ENCODE assay signal across 27 mouse cellular contexts in genomic region chr3:58889670-58890069, GRCm38 (mm10). TPM values are rescaled to one million over a fixed set of nuclear protein-coding genes. Genes with fewer than 3 reads are reported as not detected.
DNase-seq lines count a peak whose midpoint lies in the region; ATAC-seq and TF ChIP-seq lines count a peak whose summit lies in the region.
"Had no signal": no experiment of that assay in that cellular context is flagged by ENCODE, and none has a peak within 500 bp of the region (broad histone marks: within the 10 kb centered on the region; RNA-seq: fewer than 3 reads in every experiment).

No protein-coding gene starts in this region.

- ATAC-seq in forebrain, embryonic 13.5 days, result no peak; the same call in 1 of the 2 replicates
- ATAC-seq in forebrain, embryonic 11.5 days (replicated peaks; ENCODE audit: low FRiP score), result no peak
- peak; percentile 61; the same call in 1 of the 2 replicates for ATAC-seq in midbrain, embryonic 13.5 days
- ATAC-seq in midbrain, postnatal 0 days (ENCODE audit: low FRiP score), result no peak
- ATAC-seq in forebrain, embryonic 16.5 days, result no peak
- ATAC-seq: hindbrain, embryonic 16.5 days; intestine, embryonic 15.5 days; Patski had no signal

- H3K4me3 ChIP-seq in forebrain, embryonic 13.5 days, result no peak overlapping the region
- H3K4me3 ChIP-seq in forebrain, embryonic 11.5 days (ENCODE audit: low read depth, low read length), result no peak overlapping the region
- H3K4me3 ChIP-seq in midbrain, embryonic 13.5 days (replicated peaks), result no peak overlapping the region
- no peak overlapping the region for H3K4me3 ChIP-seq in midbrain, postnatal 0 days (ENCODE audit: low read depth, low read length)
- H3K4me3 ChIP-seq in forebrain, embryonic 16.5 days (replicated peaks; ENCODE audit: low read length), result no peak overlapping the region
- H3K4me3 ChIP-seq: heart, embryonic 12.5 days; heart, embryonic 15.5 days; hindbrain, embryonic 10.5 days; hindbrain, embryonic 13.5 days; intestine, embryonic 15.5 days had no signal

- DNase-seq in forebrain, embryonic 11.5 days (ENCODE audit: low spot score), result no peak
- no peak for DNase-seq in midbrain, postnatal 0 days (ENCODE audit: low spot score)
- DNase-seq in left cerebral cortex, postnatal 14 days (ENCODE audit: low spot score in 2 of 2), result no peak
- DNase-seq in kidney, postnatal 10 days, result no peak
- DNase-seq: adrenal gland, adult 8-10 months; adrenal gland, postnatal 25 days; B cell, adult 2 months; cerebellum, adult 18-20 months; cerebellum, adult 9-10 months; cerebellum, postnatal 14 days; gastrocnemius, postnatal 25 days; heart, adult 18-20 months; heart, postnatal 10 days; heart, postnatal 36 days had no signal

- no peak overlapping the region for H3K4me2 ChIP-seq in forebrain, embryonic 13.5 days
- H3K4me2 ChIP-seq in forebrain, embryonic 11.5 days (ENCODE audit: low read depth, low read length, severe bottlenecking), result no peak overlapping the region
- no peak overlapping the region for H3K4me2 ChIP-seq in midbrain, embryonic 13.5 days (replicated peaks)
- H3K4me2 ChIP-seq in midbrain, postnatal 0 days (ENCODE audit: low read depth, low read length, poor library complexity, severe bottlenecking), result no peak overlapping the region
- H3K4me2 ChIP-seq in forebrain, embryonic 16.5 days (ENCODE audit: low read length), result no peak overlapping the region
- H3K4me2 ChIP-seq: heart, embryonic 12.5 days; heart, embryonic 15.5 days; hindbrain, embryonic 13.5 days; intestine, embryonic 15.5 days had no signal

- intact Hi-C loops in left cerebral cortex, postnatal 14 days (cut with DNase I), result no loop called here

- 0 out of 2 replicates have a peak overlapping the region, but pooled peaks have one; percentile 45 for H3K27ac ChIP-seq in forebrain, embryonic 13.5 days
- H3K27ac ChIP-seq in forebrain, embryonic 11.5 days (ENCODE audit: low read depth, low read length), result no peak overlapping the region
- H3K27ac ChIP-seq in midbrain, embryonic 13.5 days, result no peak overlapping the region
- no peak overlapping the region for H3K27ac ChIP-seq in midbrain, postnatal 0 days (ENCODE audit: low read depth, low read length)
- peak overlapping the region; percentile 55; the same call in 1 of the 2 replicates for H3K27ac ChIP-seq in forebrain, embryonic 16.5 days (ENCODE audit: low read length)
- H3K27ac ChIP-seq: heart, embryonic 15.5 days; hindbrain, embryonic 10.5 days; hindbrain, embryonic 13.5 days; intestine, embryonic 15.5 days had no signal

- no peaks in the 10 kb centered on the region for H3K9me3 ChIP-seq in forebrain, embryonic 13.5 days (replicated peaks)
- no peaks in the 10 kb centered on the region for H3K9me3 ChIP-seq in forebrain, embryonic 11.5 days (ENCODE audit: control insufficient read depth, low read length)
- H3K9me3 ChIP-seq in midbrain, embryonic 13.5 days, result no peaks in the 10 kb centered on the region
- no peaks in the 10 kb centered on the region for H3K9me3 ChIP-seq in midbrain, postnatal 0 days (ENCODE audit: low read length)
- H3K9me3 ChIP-seq in forebrain, embryonic 16.5 days (ENCODE audit: control insufficient read depth, low read length), result no peaks in the 10 kb centered on the region
- H3K9me3 ChIP-seq: G1E; heart, embryonic 12.5 days; heart, embryonic 15.5 days; hindbrain, embryonic 10.5 days; hindbrain, embryonic 13.5 days; intestine, embryonic 15.5 days had no signal

- no peak for TF ChIP-seq CTCF in midbrain, postnatal 0 days (IDR thresholded peaks at IDR 0.05)

- H3K4me1 ChIP-seq in forebrain, embryonic 13.5 days, result peaks cover 14% of the 10 kb centered on the region
- H3K4me1 ChIP-seq in forebrain, embryonic 11.5 days (replicated peaks; ENCODE audit: control insufficient read depth, insufficient read depth, low read length), result no peaks in the 10 kb centered on the region
- H3K4me1 ChIP-seq in midbrain, embryonic 13.5 days (replicated peaks), result peaks cover 11% of the 10 kb centered on the region; the same call in 1 of the 2 replicates
- H3K4me1 ChIP-seq in midbrain, postnatal 0 days (ENCODE audit: insufficient read depth, low read length), result 0 out of 2 replicates have a peak, but pooled peaks cover 2% of the 10 kb centered on the region
- H3K4me1 ChIP-seq in forebrain, embryonic 16.5 days (replicated peaks; ENCODE audit: control insufficient read depth, insufficient read depth, low read length), result 0 out of 2 replicates have a peak, but pooled peaks cover 3% of the 10 kb centered on the region
- H3K4me1 ChIP-seq: heart, embryonic 12.5 days; heart, embryonic 15.5 days; intestine, embryonic 15.5 days had no signal

- WGBS in forebrain, embryonic 13.5 days, result 17% methylated on average over 3 of the region's 3 CpGs
- WGBS in forebrain, embryonic 11.5 days, result 31% methylated on average over 3 of the region's 3 CpGs
- 49% methylated on average over 3 of the region's 3 CpGs for WGBS in midbrain, embryonic 13.5 days
- WGBS in midbrain, postnatal 0 days, result 41% methylated on average over 3 of the region's 3 CpGs
- WGBS in forebrain, embryonic 16.5 days, result 20% methylated on average over 3 of the region's 3 CpGs

- H3K36me3 ChIP-seq in forebrain, embryonic 13.5 days (ENCODE audit: poor library complexity, severe bottlenecking), result no peaks in the 10 kb centered on the region
- no peaks in the 10 kb centered on the region for H3K36me3 ChIP-seq in forebrain, embryonic 11.5 days (ENCODE audit: control insufficient read depth, insufficient read depth, low read length)
- H3K36me3 ChIP-seq in midbrain, embryonic 13.5 days, result no peaks in the 10 kb centered on the region
- H3K36me3 ChIP-seq in midbrain, postnatal 0 days (ENCODE audit: insufficient read depth, low read length), result no peaks in the 10 kb centered on the region
- H3K36me3 ChIP-seq in forebrain, embryonic 16.5 days (ENCODE audit: control insufficient read depth, insufficient read depth), result no peaks in the 10 kb centered on the region
- H3K36me3 ChIP-seq: G1E; heart, embryonic 12.5 days; heart, embryonic 15.5 days; hindbrain, embryonic 10.5 days; hindbrain, embryonic 13.5 days; intestine, embryonic 15.5 days had no signal

- no peaks in the 10 kb centered on the region; the same call in 1 of the 2 replicates for H3K27me3 ChIP-seq in forebrain, embryonic 13.5 days
- no peaks in the 10 kb centered on the region for H3K27me3 ChIP-seq in forebrain, embryonic 11.5 days (ENCODE audit: control insufficient read depth, insufficient read depth, low read length)
- H3K27me3 ChIP-seq in midbrain, embryonic 13.5 days, result no peaks in the 10 kb centered on the region
- H3K27me3 ChIP-seq in midbrain, postnatal 0 days (ENCODE audit: insufficient read depth, low read length), result no peaks in the 10 kb centered on the region
- H3K27me3 ChIP-seq in forebrain, embryonic 16.5 days (replicated peaks; ENCODE audit: control insufficient read depth, insufficient read depth, low read length), result no peaks in the 10 kb centered on the region
- H3K27me3 ChIP-seq: CH12.LX; heart, embryonic 12.5 days; heart, embryonic 15.5 days; hindbrain, embryonic 13.5 days; intestine, embryonic 15.5 days; Patski had no signal

- no peak overlapping the region for H3K9ac ChIP-seq in forebrain, embryonic 13.5 days
- no peak overlapping the region for H3K9ac ChIP-seq in forebrain, embryonic 11.5 days (ENCODE audit: low read length)
- no peak overlapping the region for H3K9ac ChIP-seq in midbrain, embryonic 13.5 days (replicated peaks)
- no peak overlapping the region for H3K9ac ChIP-seq in midbrain, postnatal 0 days (replicated peaks; ENCODE audit: low read length, poor library complexity, severe bottlenecking)
- no peak overlapping the region for H3K9ac ChIP-seq in forebrain, embryonic 16.5 days (replicated peaks; ENCODE audit: low read depth, low read length)
- H3K9ac ChIP-seq: heart, embryonic 12.5 days; heart, embryonic 15.5 days; hindbrain, embryonic 13.5 days; intestine, embryonic 15.5 days had no signal

RNA-seq across cellular contexts. Expression of gene Clrn1, which starts 4.5 kb away (rescaled TPM):
- 0.37 and 0.73 TPM in 2 replicates for polyA plus RNA-seq in forebrain, embryonic 13.5 days (2015; fragmentation: Nextera tagmentation; extraction: Ambion mirVana)
- 0.13 TPM in 1 of 2 replicates, not detected in the other for polyA plus RNA-seq in forebrain, embryonic 11.5 days (2014; fragmentation: Nextera tagmentation; extraction: Ambion mirVana)
- polyA plus RNA-seq in midbrain, embryonic 13.5 days (2015; fragmentation: Nextera tagmentation; extraction: Ambion mirVana), result 0.41 and 0.63 TPM in 2 replicates
- 1.9 and 2.8 TPM in 2 replicates for total RNA-seq in midbrain, postnatal 0 days (2014; rRNA removed)
- 0.44 and 0.80 TPM in 2 replicates for polyA plus RNA-seq in midbrain, postnatal 0 days (2015; fragmentation: Nextera tagmentation; extraction: Ambion mirVana)
- polyA plus RNA-seq in forebrain, embryonic 16.5 days (2015; fragmentation: Nextera tagmentation; extraction: Ambion mirVana), result 0.94 and 2.0 TPM in 2 replicates
- 1 to 10 TPM; 1.0 to 2.2 TPM for total RNA-seq in left cerebral cortex, postnatal 14 days (2021)
- total RNA-seq: adrenal gland, adult 8-10 months; adrenal gland, postnatal 25 days; CH12.LX; gastrocnemius, adult 8-10 months; gastrocnemius, postnatal 25 days; heart, adult 18-20 months; heart, postnatal 10 days; heart, postnatal 36 days had no signal
- polyA plus RNA-seq: G1E; heart, embryonic 12.5 days; intestine, embryonic 15.5 days; Patski had no signal

Comparison
In these comparisons a context has a peak if more than half of its experiments do, and no peak if none do; other contexts are left out.
1. H3K27ac ChIP-seq: peak in forebrain, embryonic 13.5 days (single experiment) and forebrain, embryonic 16.5 days (single experiment); none in forebrain, embryonic 11.5 days (single experiment), midbrain, embryonic 13.5 days (single experiment) and midbrain, postnatal 0 days (single experiment).